Mouse (Mus musculus): ENCODE measurements around the gene Gfra4. TPM values are rescaled to one million over a fixed set of nuclear protein-coding genes. Genes with fewer than 3 reads are reported as not detected.
A peak's percentile ranks its signal among the peaks of the same experiment; 100 is the strongest.

Gene Gfra4
- polyA plus RNA-seq, 2 experiments, result 0.15 to 0.16 TPM

DNA sequence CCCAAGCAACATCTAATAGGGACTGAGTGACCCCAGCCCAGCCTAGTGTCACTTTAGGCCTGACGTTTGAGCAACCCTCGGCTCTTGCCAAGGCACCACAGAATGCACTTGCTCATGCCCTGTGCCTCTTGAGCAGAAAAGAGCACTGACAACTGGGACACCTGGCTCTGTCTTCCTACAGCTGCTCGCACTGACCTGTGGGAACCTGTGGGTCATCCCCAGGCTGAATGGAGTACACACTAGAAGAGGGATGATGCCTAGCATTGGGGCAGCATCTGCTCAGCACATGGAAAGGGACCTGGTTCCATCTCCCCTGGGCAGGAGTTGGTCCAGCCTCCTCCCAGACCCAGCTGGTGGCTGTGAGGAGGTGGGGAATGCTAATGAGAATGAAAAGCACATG is 15.9 kb downstream of the Gfra4 start:
- no peak for ATAC-seq (ENCODE audit: insufficient read depth)
- H3K4me1 ChIP-seq (replicated peaks; ENCODE audit: control insufficient read depth in 2 of 2, insufficient read depth in 2 of 2, low read length in 1 of 2), result peaks cover 10 to 18% of the 10 kb centered on the region in 2 experiments
- no peaks in the 10 kb centered on the region for H3K27me3 ChIP-seq (ENCODE audit: control insufficient read depth, insufficient read depth, low read length)
- H3K4me3 ChIP-seq (ENCODE audit: insufficient read depth in 1 of 2, low read depth in 2 of 2, low read length in 2 of 2), result no peak overlapping the region
- H3K9me3 ChIP-seq (ENCODE audit: control insufficient read depth, low read length), result no peaks in the 10 kb centered on the region
- H3K27ac ChIP-seq, result no peak overlapping the region
- TF ChIP-seq EP300 (IDR thresholded peaks at IDR 0.05; ENCODE audit: low read depth) (no peak), CTCF (IDR thresholded peaks at IDR 0.05; ENCODE audit: low read depth) (no peak)
- 92% methylated on average over 3 of the region's 3 CpGs for WGBS (ENCODE audit: insufficient replicate concordance)
- H3K36me3 ChIP-seq (replicated peaks; ENCODE audit: control insufficient read depth, insufficient read depth, low read depth), result no peaks in the 10 kb centered on the region
- no peak for DNase-seq (ENCODE audit: low read depth in 3 of 3, low spot score in 3 of 3)
- H3K9ac ChIP-seq (replicated peaks), result no peak overlapping the region
- H3K4me2 ChIP-seq (ENCODE audit: low read depth), result no peak overlapping the region

- H3K4me3 ChIP-seq (ENCODE audit: insufficient read depth in 1 of 2, low read depth in 2 of 2, low read length in 2 of 2), result no peak overlapping the region
- ATAC-seq (ENCODE audit: insufficient read depth) (no peak), DNase-seq (ENCODE audit: low read depth in 3 of 3, low spot score in 3 of 3) (no peak)
- no peaks in the 10 kb centered on the region for H3K9me3 ChIP-seq (ENCODE audit: control insufficient read depth, low read length)
- H3K4me1 ChIP-seq (replicated peaks; ENCODE audit: control insufficient read depth in 2 of 2, insufficient read depth in 2 of 2, low read length in 1 of 2), result peaks cover 5 to 7% of the 10 kb centered on the region in 2 experiments; a peak in 3 of 4 replicates
- no peaks in the 10 kb centered on the region for H3K36me3 ChIP-seq (replicated peaks; ENCODE audit: control insufficient read depth, insufficient read depth, low read depth)
- WGBS (ENCODE audit: insufficient replicate concordance), result 58% methylated on average over 2 of the region's 2 CpGs
- no peak overlapping the region for H3K27ac ChIP-seq
- no peak overlapping the region for H3K4me2 ChIP-seq (ENCODE audit: low read depth)
- TF ChIP-seq CTCF (IDR thresholded peaks at IDR 0.05; ENCODE audit: low read depth) (no peak), EP300 (IDR thresholded peaks at IDR 0.05; ENCODE audit: low read depth) (no peak)
- no peak overlapping the region for H3K9ac ChIP-seq (replicated peaks)
- no peaks in the 10 kb centered on the region for H3K27me3 ChIP-seq (ENCODE audit: control insufficient read depth, insufficient read depth, low read length)
Measured at GRCm38 (mm10) chr2:131025230-131025629, 17.7 kb downstream of the Gfra4 start.

DNA sequence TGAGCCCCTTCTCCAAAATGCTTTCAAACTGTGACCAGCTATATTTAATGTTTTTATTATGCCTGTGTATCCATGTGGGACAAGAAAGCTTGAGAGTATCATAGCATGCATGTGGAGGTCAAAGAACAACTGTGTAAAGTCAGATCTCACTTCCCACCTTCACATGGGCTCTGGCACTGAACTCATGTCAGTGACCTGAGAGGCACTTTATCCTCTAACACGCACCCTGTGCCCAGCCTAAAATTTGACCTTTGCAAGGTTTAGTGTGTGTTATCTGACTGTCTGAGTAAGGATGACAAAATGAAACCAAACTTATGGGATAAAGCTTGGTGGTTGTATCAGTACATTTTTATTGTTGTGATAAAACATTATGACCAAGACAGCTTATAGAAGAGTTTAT is 32.3 kb downstream of the Gfra4 start:
- peaks cover 3 to 4% of the 10 kb centered on the region in 2 experiments; a peak in 1 of 4 replicates for H3K4me1 ChIP-seq (replicated peaks; ENCODE audit: control insufficient read depth in 2 of 2, insufficient read depth in 2 of 2, low read length in 1 of 2)
- no peak overlapping the region for H3K9ac ChIP-seq (replicated peaks)
- DNase-seq (ENCODE audit: low read depth in 3 of 3, low spot score in 3 of 3) (no peak), ATAC-seq (ENCODE audit: insufficient read depth) (no peak)
- no peaks in the 10 kb centered on the region; the same call in 1 of the 2 replicates for H3K36me3 ChIP-seq (replicated peaks; ENCODE audit: control insufficient read depth, insufficient read depth, low read depth)
- H3K27me3 ChIP-seq (ENCODE audit: control insufficient read depth, insufficient read depth, low read length), result no peaks in the 10 kb centered on the region
- H3K9me3 ChIP-seq (ENCODE audit: control insufficient read depth, low read length), result no peaks in the 10 kb centered on the region
- WGBS (ENCODE audit: insufficient replicate concordance), result 72% methylated on average over 1 of the region's 1 CpGs
- no peak for TF ChIP-seq EP300 (IDR thresholded peaks at IDR 0.05; ENCODE audit: low read depth)
- TF ChIP-seq CTCF (IDR thresholded peaks at IDR 0.05; ENCODE audit: low read depth), result no peak
- H3K4me3 ChIP-seq (ENCODE audit: insufficient read depth in 1 of 2, low read depth in 2 of 2, low read length in 2 of 2), result no peak overlapping the region
- H3K27ac ChIP-seq, result no peak overlapping the region
- no peak overlapping the region for H3K4me2 ChIP-seq (ENCODE audit: low read depth)

- TF ChIP-seq CTCF (IDR thresholded peaks at IDR 0.05; ENCODE audit: low read depth), result no peak
- no peak for TF ChIP-seq EP300 (IDR thresholded peaks at IDR 0.05; ENCODE audit: low read depth)
- no peak overlapping the region for H3K27ac ChIP-seq
- no peak overlapping the region for H3K4me2 ChIP-seq (ENCODE audit: low read depth)
- no peaks in the 10 kb centered on the region; the same call in 1 of the 2 replicates for H3K36me3 ChIP-seq (replicated peaks; ENCODE audit: control insufficient read depth, insufficient read depth, low read depth)
- no peaks in the 10 kb centered on the region for H3K27me3 ChIP-seq (ENCODE audit: control insufficient read depth, insufficient read depth, low read length)
- no peaks in the 10 kb centered on the region for H3K9me3 ChIP-seq (ENCODE audit: control insufficient read depth, low read length)
- no peak for DNase-seq (ENCODE audit: low read depth in 3 of 3, low spot score in 3 of 3)
- peaks cover 3 to 4% of the 10 kb centered on the region in 2 experiments; a peak in 1 of 4 replicates for H3K4me1 ChIP-seq (replicated peaks; ENCODE audit: control insufficient read depth in 2 of 2, insufficient read depth in 2 of 2, low read length in 1 of 2)
- H3K9ac ChIP-seq (replicated peaks), result no peak overlapping the region
- no peak overlapping the region for H3K4me3 ChIP-seq (ENCODE audit: insufficient read depth in 1 of 2, low read depth in 2 of 2, low read length in 2 of 2)
- ATAC-seq (ENCODE audit: insufficient read depth), result peak; percentile 43; the same call in 1 of the 2 replicates
- 25% methylated on average over 2 of the region's 2 CpGs for WGBS (ENCODE audit: insufficient replicate concordance)
Measured at GRCm38 (mm10) chr2:131009123-131009522, 33.8 kb downstream of the Gfra4 start.

DNA sequence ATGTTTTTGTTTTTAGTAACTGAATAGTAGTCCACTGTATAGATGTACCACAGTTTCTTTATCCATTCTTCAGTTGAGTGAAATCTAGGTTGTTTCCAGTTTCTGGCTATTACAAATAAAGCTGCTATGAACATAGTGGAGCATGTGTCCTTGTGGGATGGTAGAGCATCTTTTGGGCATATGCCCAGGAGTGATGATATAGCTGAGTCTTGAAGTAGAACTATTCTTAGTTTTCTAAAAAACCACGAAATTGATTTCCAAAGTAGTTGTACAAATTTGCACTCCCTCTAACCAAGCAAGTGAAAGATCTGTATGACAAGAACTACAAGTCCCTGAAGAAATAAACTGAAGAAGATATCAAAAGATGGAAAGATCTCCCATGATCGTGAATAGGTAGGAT is 50.1 kb downstream of the Gfra4 start:
- Histone ChIP-seq H3K4me3 (ENCODE audit: insufficient read depth in 1 of 2, low read depth in 2 of 2, low read length in 2 of 2) (no peak overlapping the region), H3K9me3 (ENCODE audit: control insufficient read depth, low read length) (no peaks in the 10 kb centered on the region), H3K4me2 (ENCODE audit: low read depth) (no peak overlapping the region), H3K9ac (replicated peaks) (no peak overlapping the region), H3K27me3 (ENCODE audit: control insufficient read depth, insufficient read depth, low read length) (no peaks in the 10 kb centered on the region), H3K4me1 (replicated peaks; ENCODE audit: control insufficient read depth in 2 of 2, insufficient read depth in 2 of 2, low read length in 1 of 2) (no peaks in the 10 kb centered on the region), H3K36me3 (replicated peaks; ENCODE audit: control insufficient read depth, insufficient read depth, low read depth) (no peaks in the 10 kb centered on the region), H3K27ac (no peak overlapping the region)
- ATAC-seq (ENCODE audit: insufficient read depth), result no peak
- DNase-seq (ENCODE audit: low read depth in 3 of 3, low spot score in 3 of 3), result no peak
- TF ChIP-seq CTCF (IDR thresholded peaks at IDR 0.05; ENCODE audit: low read depth) (no peak), EP300 (IDR thresholded peaks at IDR 0.05; ENCODE audit: low read depth) (no peak)
- WGBS (ENCODE audit: insufficient replicate concordance), result 73% methylated on average over 2 of the region's 2 CpGs

Small RNAs within 50 kb of the gene (microRNA-seq; reads per million reads assigned to microRNA genes)
- gene Mir6973b, result not detected

Other genes starting within 250 kb of the Gfra4 start
- 3.9 and 4.4 TPM in 2 replicates for gene 4930402H24Rik, start 136.7 kb downstream of the Gfra4 start, polyA plus RNA-seq (2012; rRNA removed)
- 6.9 and 8.6 TPM in 2 replicates for gene 4930402H24Rik, start 136.7 kb downstream of the Gfra4 start, polyA plus RNA-seq (2014; fragmentation: Nextera tagmentation; extraction: Ambion mirVana)
- gene Atrn, start 136.6 kb downstream of the Gfra4 start, polyA plus RNA-seq (2012; rRNA removed), result 3.1 and 3.2 TPM in 2 replicates
- 2.4 and 2.5 TPM in 2 replicates for gene Atrn, start 136.6 kb downstream of the Gfra4 start, polyA plus RNA-seq (2014; fragmentation: Nextera tagmentation; extraction: Ambion mirVana)
- gene Adam33, start 20.7 kb upstream of the Gfra4 start, polyA plus RNA-seq (2012; rRNA removed), result 0.31 and 0.67 TPM in 2 replicates
- gene Adam33, start 20.7 kb upstream of the Gfra4 start, polyA plus RNA-seq (2014; fragmentation: Nextera tagmentation; extraction: Ambion mirVana), result 0.17 and 0.43 TPM in 2 replicates
- 0.93 and 1.0 TPM in 2 replicates for gene Siglec1, start 43.7 kb upstream of the Gfra4 start, polyA plus RNA-seq (2012; rRNA removed)
- 0.70 and 0.78 TPM in 2 replicates for gene Siglec1, start 43.7 kb upstream of the Gfra4 start, polyA plus RNA-seq (2014; fragmentation: Nextera tagmentation; extraction: Ambion mirVana)
- gene Hspa12b, start 84.2 kb upstream of the Gfra4 start, polyA plus RNA-seq (2012; rRNA removed), result 1.6 and 2.1 TPM in 2 replicates
- gene Hspa12b, start 84.2 kb upstream of the Gfra4 start, polyA plus RNA-seq (2014; fragmentation: Nextera tagmentation; extraction: Ambion mirVana), result 0.71 and 0.76 TPM in 2 replicates
- not detected in 2 replicates for gene Gm11037, start 90.4 kb upstream of the Gfra4 start, polyA plus RNA-seq (2012; rRNA removed)
- gene Gm11037, start 90.4 kb upstream of the Gfra4 start, polyA plus RNA-seq (2014; fragmentation: Nextera tagmentation; extraction: Ambion mirVana), result not detected in 2 replicates
- 105 and 125 TPM in 2 replicates for gene 1700037H04Rik, start 117.0 kb upstream of the Gfra4 start, polyA plus RNA-seq (2012; rRNA removed)
- gene 1700037H04Rik, start 117.0 kb upstream of the Gfra4 start, polyA plus RNA-seq (2014; fragmentation: Nextera tagmentation; extraction: Ambion mirVana), result 129 and 153 TPM in 2 replicates
- gene Cenpb, start 137.0 kb upstream of the Gfra4 start, polyA plus RNA-seq (2012; rRNA removed), result 11.0 and 12.4 TPM in 2 replicates
- 2.7 and 3.0 TPM in 2 replicates for gene Cenpb, start 137.0 kb upstream of the Gfra4 start, polyA plus RNA-seq (2014; fragmentation: Nextera tagmentation; extraction: Ambion mirVana)
- 156 and 166 TPM in 2 replicates for gene Cdc25b, start 143.9 kb upstream of the Gfra4 start, polyA plus RNA-seq (2012; rRNA removed)
- gene Cdc25b, start 143.9 kb upstream of the Gfra4 start, polyA plus RNA-seq (2014; fragmentation: Nextera tagmentation; extraction: Ambion mirVana), result 184 and 209 TPM in 2 replicates
- 2.2 TPM in 2 replicates for gene Spef1, start 144.2 kb upstream of the Gfra4 start, polyA plus RNA-seq (2012; rRNA removed)
- 1.3 and 1.4 TPM in 2 replicates for gene Spef1, start 144.2 kb upstream of the Gfra4 start, polyA plus RNA-seq (2014; fragmentation: Nextera tagmentation; extraction: Ambion mirVana)
- 19.5 and 20.0 TPM in 2 replicates for gene Ap5s1, start 164.0 kb upstream of the Gfra4 start, polyA plus RNA-seq (2012; rRNA removed)
- 13.1 and 17.0 TPM in 2 replicates for gene Ap5s1, start 164.0 kb upstream of the Gfra4 start, polyA plus RNA-seq (2014; fragmentation: Nextera tagmentation; extraction: Ambion mirVana)
- 25.9 and 31.5 TPM in 2 replicates for gene Mavs, start 191.0 kb upstream of the Gfra4 start, polyA plus RNA-seq (2012; rRNA removed)
- gene Mavs, start 191.0 kb upstream of the Gfra4 start, polyA plus RNA-seq (2014; fragmentation: Nextera tagmentation; extraction: Ambion mirVana), result 25.9 and 27.4 TPM in 2 replicates
- 9.5 and 14.3 TPM in 2 replicates for gene Pank2, start 219.4 kb upstream of the Gfra4 start, polyA plus RNA-seq (2012; rRNA removed)
- 24.3 and 26.9 TPM in 2 replicates for gene Pank2, start 219.4 kb upstream of the Gfra4 start, polyA plus RNA-seq (2014; fragmentation: Nextera tagmentation; extraction: Ambion mirVana)

All from liver, embryonic 14.5 days (tissue).